Mouse (Mus musculus) kidney, postnatal 4 days (tissue): ENCODE data around the gene Tdgf1.

ENCODE experiments used
- DNase-seq, 2 experiments: peaks; one replicate each; pipeline ENCODE4 v3.0.0; 2021; ENCODE audit warnings: mixed read lengths in 2 of 2

Gene Tdgf1

GRCm38 (mm10) chr9:110953550-110954461, 7.8 kb upstream of the Tdgf1 start:
- DNase-seq, result peak; percentile 88 to 89

- DNase-seq, result no peak
Measured at GRCm38 (mm10) chr9:110952931-110953549, 7.1 kb upstream of the Tdgf1 start.

GRCm38 (mm10) chr9:110952398-110952797, 6.4 kb upstream of the Tdgf1 start:
- DNase-seq, result no peak

GRCm38 (mm10) chr9:110951866-110952265, 5.9 kb upstream of the Tdgf1 start:
- DNase-seq, result no peak

GRCm38 (mm10) chr9:110951397-110951796, 5.4 kb upstream of the Tdgf1 start, which contains the start of gene Lrrc2:
Gene Lrrc2 (plus strand): TSS chr9:110951545.
- no peak for DNase-seq

- DNase-seq, result no peak
Measured at GRCm38 (mm10) chr9:110950109-110950508, 4.2 kb upstream of the Tdgf1 start.

- no peak for DNase-seq
Measured at GRCm38 (mm10) chr9:110948813-110949310, 2.9 kb upstream of the Tdgf1 start.

- DNase-seq, result no peak
Measured at GRCm38 (mm10) chr9:110947900-110948299, 1.9 kb upstream of the Tdgf1 start.

- DNase-seq, result no peak
Measured at GRCm38 (mm10) chr9:110947261-110947661, 1.3 kb upstream of the Tdgf1 start.

GRCm38 (mm10) chr9:110946548-110947044, 638 bp upstream of the Tdgf1 start:
- no peak for DNase-seq

GRCm38 (mm10) chr9:110945343-110945742, 615 bp downstream of the Tdgf1 start:
- DNase-seq, result no peak

GRCm38 (mm10) chr9:110944265-110944664, 1.7 kb downstream of the Tdgf1 start:
- peak; percentile 24 to 26 for DNase-seq

- no peak for DNase-seq
Measured at GRCm38 (mm10) chr9:110937506-110938490, 8.2 kb downstream of the Tdgf1 start.

GRCm38 (mm10) chr9:110935941-110936340, 10.0 kb downstream of the Tdgf1 start:
- no peak for DNase-seq

- DNase-seq, result no peak
Measured at GRCm38 (mm10) chr9:110933850-110934437, 12.0 kb downstream of the Tdgf1 start.

GRCm38 (mm10) chr9:110931573-110931972, 14.4 kb downstream of the Tdgf1 start:
- DNase-seq, result no peak

- peak; percentile 87 to 88 for DNase-seq
Measured at GRCm38 (mm10) chr9:110922759-110923158, 23.2 kb downstream of the Tdgf1 start.

- DNase-seq, result no peak
Measured at GRCm38 (mm10) chr9:110920665-110921419, 25.1 kb downstream of the Tdgf1 start.

- DNase-seq, result no peak
Measured at GRCm38 (mm10) chr9:110916786-110917185, 29.2 kb downstream of the Tdgf1 start, which contains the start of gene Fam240a. Gene Fam240a (minus strand): TSS chr9:110916861.

- DNase-seq, result no peak
Measured at GRCm38 (mm10) chr9:110915466-110915865, 30.5 kb downstream of the Tdgf1 start.

GRCm38 (mm10) chr9:110914631-110915236, 31.2 kb downstream of the Tdgf1 start:
- DNase-seq, result no peak
